Mouse (Mus musculus): ENCODE measurements around the gene Tmie.

The Tmie gene

GRCm38 (mm10) chr9:110887388-110888303 lies 7.7 kb upstream of the Tmie start:
- no peak for DNase-seq

GRCm38 (mm10) chr9:110881953-110882352 lies 2.0 kb upstream of the Tmie start:
- DNase-seq = no peak

GRCm38 (mm10) chr9:110880772-110881171 lies 859 bp upstream of the Tmie start:
- DNase-seq = no peak

GRCm38 (mm10) chr9:110879191-110879920 lies 557 bp downstream of the Tmie start, which contains the start of gene Als2cl:
Gene Als2cl (plus strand): TSS chr9:110879870.
- DNase-seq = no peak

- DNase-seq = no peak
These were observed 2.0 kb downstream of the Tmie start for GRCm38 (mm10) chr9:110877888-110878287.

- DNase-seq = no peak
These were observed 2.6 kb downstream of the Tmie start for GRCm38 (mm10) chr9:110877353-110877752.

GRCm38 (mm10) chr9:110875288-110875695 lies 4.6 kb downstream of the Tmie start:
- DNase-seq = no peak

- DNase-seq = no peak
These were observed 5.2 kb downstream of the Tmie start for GRCm38 (mm10) chr9:110874660-110875191.

GRCm38 (mm10) chr9:110873681-110874659 lies 5.9 kb downstream of the Tmie start:
- no peak for DNase-seq

GRCm38 (mm10) chr9:110871030-110871429 lies 8.9 kb downstream of the Tmie start:
- DNase-seq = peak; percentile 53 to 57

GRCm38 (mm10) chr9:110858967-110859596 lies 20.8 kb downstream of the Tmie start:
- no peak for DNase-seq

GRCm38 (mm10) chr9:110858523-110858922 lies 21.4 kb downstream of the Tmie start:
- no peak for DNase-seq

GRCm38 (mm10) chr9:110857781-110858472 lies 22.0 kb downstream of the Tmie start, which contains the start of gene Prss50:
Gene Prss50 (plus strand): TSS chr9:110857967.
- no peak for DNase-seq

GRCm38 (mm10) chr9:110856920-110857319 lies 23.0 kb downstream of the Tmie start:
- DNase-seq = no peak

- DNase-seq = no peak
These were observed 24.0 kb downstream of the Tmie start for GRCm38 (mm10) chr9:110855903-110856302.

- DNase-seq = no peak
These were observed 30.8 kb downstream of the Tmie start for GRCm38 (mm10) chr9:110849162-110849561.

- DNase-seq = no peak
These were observed 35.7 kb downstream of the Tmie start, which contains the start of gene Prss46 for GRCm38 (mm10) chr9:110844206-110844605. Gene Prss46 (plus strand): TSS chr9:110844506.

GRCm38 (mm10) chr9:110841438-110841837 lies 38.5 kb downstream of the Tmie start:
- DNase-seq = no peak

- DNase-seq = no peak
These were observed 39.0 kb downstream of the Tmie start for GRCm38 (mm10) chr9:110840905-110841304.

GRCm38 (mm10) chr9:110836112-110836511 lies 43.8 kb downstream of the Tmie start:
- no peak for DNase-seq

GRCm38 (mm10) chr9:110834961-110835360 lies 45.0 kb downstream of the Tmie start:
- no peak for DNase-seq

Measured in B cell, adult 2 months (primary cell).